ENCODE assay signal across 15 mouse cellular contexts in genomic region chr17:46814497-46814896, GRCm38 (mm10). TPM values are rescaled to one million over a fixed set of nuclear protein-coding genes. Genes with fewer than 3 reads are reported as not detected.
"Had no signal": no experiment of that assay in that cellular context is flagged by ENCODE, and none has a peak within 500 bp of the region (broad histone marks: within the 10 kb centered on the region; RNA-seq: fewer than 3 reads in every experiment).

No protein-coding gene starts in this region.

- DNase-seq: lung, adult 18-20 months; lung, embryonic 14.5 days; lung, postnatal 10 days; lung, postnatal 4 days; right cerebral cortex, postnatal 14 days; thymus, adult 2 months; thymus, postnatal 25 days; thymus, postnatal 4 days had no signal

- H3K4me3 ChIP-seq: megakaryocyte, embryonic 14.5 days; midbrain, embryonic 13.5 days; midbrain, embryonic 15.5 days; neural tube, embryonic 12.5 days; stomach, embryonic 15.5 days had no signal

- H3K9ac ChIP-seq: lung, embryonic 14.5 days; midbrain, embryonic 13.5 days; midbrain, embryonic 15.5 days; neural tube, embryonic 12.5 days; stomach, embryonic 15.5 days had no signal

- H3K4me1 ChIP-seq: megakaryocyte, embryonic 14.5 days; midbrain, embryonic 13.5 days; midbrain, embryonic 15.5 days; neural tube, embryonic 12.5 days; stomach, embryonic 15.5 days had no signal

- H3K9me3 ChIP-seq: megakaryocyte, embryonic 14.5 days; midbrain, embryonic 13.5 days; midbrain, embryonic 15.5 days; neural tube, embryonic 12.5 days; stomach, embryonic 15.5 days had no signal

- H3K27me3 ChIP-seq: megakaryocyte, embryonic 14.5 days; midbrain, embryonic 13.5 days; midbrain, embryonic 15.5 days; neural tube, embryonic 12.5 days; stomach, embryonic 15.5 days had no signal

- H3K27ac ChIP-seq: midbrain, embryonic 13.5 days; midbrain, embryonic 15.5 days; neural tube, embryonic 12.5 days; stomach, embryonic 15.5 days; stomach, postnatal 0 days had no signal

RNA-seq across cellular contexts. Expression of gene Ptcra, which starts 51.0 kb away (rescaled TPM):
- total RNA-seq: midbrain, postnatal 0 days had no signal
